Mouse (Mus musculus): ENCODE data around the gene Lctl. TPM values are rescaled to one million over a fixed set of nuclear protein-coding genes. Genes with fewer than 3 reads are reported as not detected.
A peak's percentile ranks its signal among the peaks of the same experiment; 100 is the strongest.

The Lctl gene
- not detected in 2 replicates for polyA plus RNA-seq (2015; fragmentation: Nextera tagmentation; extraction: Ambion mirVana)

GRCm38 (mm10) chr9:64116876-64117275 lies at the start of gene Lctl:
Gene Lctl (plus strand): TSS chr9:64117147.
- H3K4me2 ChIP-seq, result no peak within 1 kb of the TSS
- no peak within 1 kb of the TSS for H3K9ac ChIP-seq
- no peak for ATAC-seq (ENCODE audit: borderline replicate concordance, extremely low read depth, low FRiP score, low TSS enrichment)
- H3K36me3 ChIP-seq, result no peaks in the 10 kb centered on the region
- WGBS, result 59% methylated on average over 3 of the region's 3 CpGs
- no peaks in the 10 kb centered on the region for H3K9me3 ChIP-seq
- H3K27me3 ChIP-seq, result no peaks in the 10 kb centered on the region
- peaks cover 11% of the 10 kb centered on the region for H3K4me1 ChIP-seq
- H3K27ac ChIP-seq, result no peak within 1 kb of the TSS
- H3K4me3 ChIP-seq, result no peak within 1 kb of the TSS

GRCm38 (mm10) chr9:64067787-64068186 lies 49.2 kb upstream of the Lctl start:
- ATAC-seq (ENCODE audit: borderline replicate concordance, extremely low read depth, low FRiP score, low TSS enrichment), result no peak
- H3K27ac ChIP-seq, result peak overlapping the region; percentile 93
- no peaks in the 10 kb centered on the region for H3K27me3 ChIP-seq
- no peaks in the 10 kb centered on the region for H3K36me3 ChIP-seq
- WGBS, result 78% methylated on average over 5 of the region's 5 CpGs
- no peak overlapping the region for H3K9ac ChIP-seq
- no peak overlapping the region for H3K4me2 ChIP-seq
- H3K9me3 ChIP-seq, result no peaks in the 10 kb centered on the region
- H3K4me3 ChIP-seq, result no peak overlapping the region
- peaks cover 27% of the 10 kb centered on the region for H3K4me1 ChIP-seq

GRCm38 (mm10) chr9:64068571-64068970 lies 48.4 kb upstream of the Lctl start:
- H3K4me1 ChIP-seq, result peaks cover 30% of the 10 kb centered on the region
- H3K9me3 ChIP-seq, result no peaks in the 10 kb centered on the region
- H3K27ac ChIP-seq, result no peak overlapping the region
- H3K36me3 ChIP-seq, result no peaks in the 10 kb centered on the region
- no peak overlapping the region for H3K4me2 ChIP-seq
- no peak for ATAC-seq (ENCODE audit: borderline replicate concordance, extremely low read depth, low FRiP score, low TSS enrichment)
- WGBS, result 67% methylated on average over 1 of the region's 1 CpGs
- H3K27me3 ChIP-seq, result no peaks in the 10 kb centered on the region
- H3K9ac ChIP-seq, result no peak overlapping the region
- H3K4me3 ChIP-seq, result no peak overlapping the region

DNA sequence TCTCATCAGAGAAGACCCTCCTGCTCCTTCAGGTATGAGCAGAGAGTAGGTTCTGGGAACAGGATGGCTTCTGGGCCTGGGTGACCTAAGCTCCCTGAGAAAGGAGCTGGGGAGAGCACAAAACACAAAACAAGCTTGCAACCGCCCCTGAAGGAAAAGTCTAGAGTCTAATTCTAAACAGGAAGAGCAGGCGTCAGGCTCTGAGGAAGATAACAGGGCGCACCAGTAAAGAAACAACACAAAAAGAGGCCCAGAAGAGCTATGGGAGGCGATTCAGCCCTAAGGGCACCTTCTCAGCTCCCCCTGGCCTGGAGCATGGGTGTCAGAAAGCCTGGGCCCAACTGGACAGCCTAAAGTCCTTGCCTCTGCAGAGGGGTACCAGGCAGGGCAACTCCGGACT lies 47.8 kb upstream of the Lctl start:
- ATAC-seq (ENCODE audit: borderline replicate concordance, extremely low read depth, low FRiP score, low TSS enrichment), result no peak
- H3K27me3 ChIP-seq, result no peaks in the 10 kb centered on the region
- no peak overlapping the region for H3K4me3 ChIP-seq
- H3K36me3 ChIP-seq, result no peaks in the 10 kb centered on the region
- H3K4me2 ChIP-seq, result no peak overlapping the region
- WGBS, result 63% methylated on average over 5 of the region's 5 CpGs
- peaks cover 30% of the 10 kb centered on the region for H3K4me1 ChIP-seq
- peak overlapping the region; percentile 53 for H3K27ac ChIP-seq
- H3K9ac ChIP-seq, result no peak overlapping the region
- H3K9me3 ChIP-seq, result no peaks in the 10 kb centered on the region

DNA sequence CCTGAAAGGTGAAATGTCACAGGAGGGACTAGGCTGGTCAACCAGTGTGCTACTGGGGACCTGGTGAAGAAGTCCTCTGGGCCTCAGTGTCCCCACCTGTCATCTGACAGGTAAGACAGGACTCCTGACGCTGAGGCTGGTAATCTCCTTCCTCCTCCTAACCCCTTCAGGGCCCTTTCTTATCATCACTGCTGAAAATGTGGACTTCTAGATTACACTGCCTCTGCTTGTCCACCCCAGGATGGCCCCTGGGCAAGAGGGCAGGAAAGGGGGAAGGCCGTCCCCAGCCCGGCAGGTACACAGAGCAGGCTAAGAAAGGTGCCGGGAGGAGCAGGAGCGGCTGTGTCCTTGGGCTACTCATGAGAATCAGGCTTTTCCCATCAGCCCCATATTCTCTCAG lies 46.3 kb upstream of the Lctl start:
- Histone ChIP-seq H3K4me2 (no peak overlapping the region), H3K4me3 (no peak overlapping the region), H3K36me3 (no peaks in the 10 kb centered on the region), H3K9me3 (no peaks in the 10 kb centered on the region), H3K4me1 (peaks cover 30% of the 10 kb centered on the region), H3K27ac (no peak overlapping the region), H3K9ac (no peak overlapping the region), H3K27me3 (no peaks in the 10 kb centered on the region)
- 77% methylated on average over 5 of the region's 5 CpGs for WGBS
- no peak for ATAC-seq (ENCODE audit: borderline replicate concordance, extremely low read depth, low FRiP score, low TSS enrichment)

DNA sequence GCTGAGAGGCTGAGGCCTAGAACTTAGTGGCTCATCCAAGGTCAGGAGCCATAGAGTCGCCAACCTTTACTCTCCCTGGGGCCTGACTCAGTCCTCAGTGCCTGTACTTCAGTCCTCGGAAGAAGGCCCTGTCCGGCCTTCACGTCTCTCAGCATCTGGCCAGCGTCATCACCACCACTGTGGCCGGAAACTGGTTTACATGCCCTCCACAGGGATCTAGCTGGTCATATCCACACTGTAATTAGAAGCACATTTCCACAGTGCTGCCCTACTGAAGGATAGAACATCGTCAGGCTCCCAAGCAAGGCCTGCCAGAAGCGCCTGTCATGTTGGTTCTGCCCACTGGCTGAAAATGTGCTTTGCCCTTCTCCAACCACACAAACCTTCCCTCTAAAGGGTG lies 42.1 kb upstream of the Lctl start:
- Histone ChIP-seq H3K9me3 (no peaks in the 10 kb centered on the region), H3K27ac (no peak overlapping the region), H3K4me2 (no peak overlapping the region), H3K4me3 (no peak overlapping the region), H3K4me1 (peaks cover 13% of the 10 kb centered on the region), H3K36me3 (no peaks in the 10 kb centered on the region), H3K9ac (no peak overlapping the region), H3K27me3 (no peaks in the 10 kb centered on the region)
- WGBS, result 77% methylated on average over 8 of the region's 8 CpGs
- no peak for ATAC-seq (ENCODE audit: borderline replicate concordance, extremely low read depth, low FRiP score, low TSS enrichment)

- no peak overlapping the region for H3K4me2 ChIP-seq
- H3K9me3 ChIP-seq, result no peaks in the 10 kb centered on the region
- WGBS, result 56% methylated on average over 2 of the region's 2 CpGs
- H3K4me3 ChIP-seq, result no peak overlapping the region
- H3K36me3 ChIP-seq, result no peaks in the 10 kb centered on the region
- no peak overlapping the region for H3K9ac ChIP-seq
- peaks cover 13% of the 10 kb centered on the region for H3K4me1 ChIP-seq
- ATAC-seq (ENCODE audit: borderline replicate concordance, extremely low read depth, low FRiP score, low TSS enrichment), result no peak
- H3K27ac ChIP-seq, result no peak overlapping the region
- H3K27me3 ChIP-seq, result no peaks in the 10 kb centered on the region
Measured at GRCm38 (mm10) chr9:64076412-64076811, 40.5 kb upstream of the Lctl start.

GRCm38 (mm10) chr9:64078386-64078792 lies 38.6 kb upstream of the Lctl start:
- WGBS, result 20% methylated on average over 7 of the region's 7 CpGs
- H3K4me1 ChIP-seq, result peaks cover 13% of the 10 kb centered on the region
- H3K4me3 ChIP-seq, result no peak overlapping the region
- H3K27ac ChIP-seq, result no peak overlapping the region
- H3K9me3 ChIP-seq, result no peaks in the 10 kb centered on the region
- no peaks in the 10 kb centered on the region for H3K36me3 ChIP-seq
- no peak overlapping the region for H3K4me2 ChIP-seq
- ATAC-seq (ENCODE audit: borderline replicate concordance, extremely low read depth, low FRiP score, low TSS enrichment), result peak; percentile 49
- H3K9ac ChIP-seq, result no peak overlapping the region; the same call in 1 of the 2 replicates
- no peaks in the 10 kb centered on the region for H3K27me3 ChIP-seq

DNA sequence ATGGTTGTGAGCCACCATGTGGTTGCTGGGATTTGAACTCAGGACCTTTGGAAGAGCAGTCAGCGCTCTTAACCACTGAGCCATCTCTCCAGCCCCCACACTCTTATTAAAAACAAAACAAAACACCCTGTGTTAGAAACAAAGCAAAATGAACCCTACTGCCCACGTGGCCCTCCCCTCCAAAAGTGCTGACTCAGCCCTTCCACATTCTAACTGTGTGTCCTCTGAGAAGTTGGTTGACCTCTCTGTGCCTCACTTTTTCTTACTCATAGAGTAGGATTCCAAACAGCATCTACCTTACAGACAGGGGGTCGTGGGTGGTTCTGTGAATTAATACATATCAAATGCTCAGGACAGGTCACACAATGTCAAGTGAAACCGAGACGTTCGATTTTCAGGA lies 37.0 kb upstream of the Lctl start:
- H3K4me1 ChIP-seq, result peaks cover 28% of the 10 kb centered on the region
- H3K27ac ChIP-seq, result no peak overlapping the region
- no peaks in the 10 kb centered on the region for H3K36me3 ChIP-seq
- no peak for ATAC-seq (ENCODE audit: borderline replicate concordance, extremely low read depth, low FRiP score, low TSS enrichment)
- WGBS, result 78% methylated on average over 6 of the region's 6 CpGs
- no peak overlapping the region for H3K4me2 ChIP-seq
- H3K9me3 ChIP-seq, result no peaks in the 10 kb centered on the region
- no peaks in the 10 kb centered on the region for H3K27me3 ChIP-seq
- H3K9ac ChIP-seq, result no peak overlapping the region
- no peak overlapping the region for H3K4me3 ChIP-seq

GRCm38 (mm10) chr9:64084231-64084630 lies 32.7 kb upstream of the Lctl start:
- Histone ChIP-seq H3K36me3 (no peaks in the 10 kb centered on the region), H3K4me1 (peaks cover 49% of the 10 kb centered on the region), H3K9me3 (no peaks in the 10 kb centered on the region), H3K4me2 (peak overlapping the region; percentile 91), H3K27me3 (no peaks in the 10 kb centered on the region), H3K9ac (peak overlapping the region; percentile 53), H3K4me3 (peak overlapping the region; percentile 43), H3K27ac (peak overlapping the region; percentile 87)
- ATAC-seq (ENCODE audit: borderline replicate concordance, extremely low read depth, low FRiP score, low TSS enrichment), result no peak
- WGBS, result 27% methylated on average over 7 of the region's 7 CpGs

DNA sequence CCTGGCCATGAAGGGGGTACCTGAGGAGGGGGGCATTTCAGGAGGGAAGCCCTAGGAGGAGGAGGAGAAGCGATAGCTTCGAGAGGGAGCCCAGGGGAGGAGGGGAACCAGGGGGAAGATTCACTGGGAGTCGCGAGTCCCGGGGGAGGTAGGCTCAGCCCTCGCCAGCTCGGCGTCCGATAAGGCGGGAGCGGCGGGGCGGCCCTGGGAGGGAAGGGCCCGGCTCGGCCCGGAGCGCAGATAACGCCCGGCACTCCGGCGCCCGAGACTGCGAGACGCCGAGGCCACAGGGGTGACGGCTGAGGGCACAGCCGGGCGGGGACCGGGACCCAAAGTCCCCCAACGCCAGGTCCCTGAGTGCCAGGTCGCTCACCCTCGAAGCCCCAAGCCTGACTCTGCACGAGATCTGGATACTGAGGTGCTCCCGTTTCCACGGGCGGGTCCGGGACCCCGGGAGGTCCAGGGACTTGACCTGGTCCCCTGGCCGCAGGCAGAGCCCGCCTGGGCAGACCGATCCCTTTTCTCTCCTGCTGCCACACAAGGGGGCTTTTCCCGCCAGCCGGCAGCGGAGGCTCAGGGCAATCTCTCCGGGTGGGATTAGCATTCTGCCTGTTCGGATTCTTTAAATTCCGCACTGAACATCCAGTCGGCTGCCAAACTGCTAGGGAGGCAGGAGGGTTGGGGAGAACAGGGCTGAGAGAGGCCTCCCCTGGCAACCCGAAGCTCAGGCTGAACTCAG lies 32.1 kb upstream of the Lctl start:
- H3K27me3 ChIP-seq, result no peaks in the 10 kb centered on the region
- WGBS, result 3% methylated on average over 48 of the region's 49 CpGs
- peak overlapping the region; percentile 53 for H3K9ac ChIP-seq
- H3K4me1 ChIP-seq, result peaks cover 54% of the 10 kb centered on the region
- peak overlapping the region; percentile 87 for H3K27ac ChIP-seq
- peak overlapping the region; percentile 43 for H3K4me3 ChIP-seq
- peak overlapping the region; percentile 91 for H3K4me2 ChIP-seq
- no peaks in the 10 kb centered on the region for H3K9me3 ChIP-seq
- H3K36me3 ChIP-seq, result no peaks in the 10 kb centered on the region
- peak; percentile 58; the same call in 1 of the 2 replicates for ATAC-seq (ENCODE audit: borderline replicate concordance, extremely low read depth, low FRiP score, low TSS enrichment)

GRCm38 (mm10) chr9:64085976-64086375 lies 31.0 kb upstream of the Lctl start:
- no peak; the same call in 1 of the 2 replicates for ATAC-seq (ENCODE audit: borderline replicate concordance, extremely low read depth, low FRiP score, low TSS enrichment)
- H3K4me1 ChIP-seq, result peaks cover 58% of the 10 kb centered on the region
- 54% methylated on average over 2 of the region's 2 CpGs for WGBS
- H3K4me2 ChIP-seq, result no peak overlapping the region
- H3K36me3 ChIP-seq, result no peaks in the 10 kb centered on the region
- no peak overlapping the region for H3K4me3 ChIP-seq
- no peaks in the 10 kb centered on the region for H3K9me3 ChIP-seq
- H3K27me3 ChIP-seq, result no peaks in the 10 kb centered on the region
- no peak overlapping the region for H3K9ac ChIP-seq
- H3K27ac ChIP-seq, result peak overlapping the region; percentile 70
